Mouse (Mus musculus): ENCODE measurements around the gene Vsig10l. TPM values are rescaled to one million over a fixed set of nuclear protein-coding genes. Genes with fewer than 3 reads are reported as not detected.

The Vsig10l gene
- total RNA-seq, 1 experiment = 3.6 TPM

GRCm38 (mm10) chr7:43448246-43448645 lies 14.7 kb upstream of the Vsig10l start:
- Histone ChIP-seq H3K36me3 (ENCODE audit: control insufficient read depth, insufficient read depth, low read length, poor library complexity, severe bottlenecking) (no peaks in the 10 kb centered on the region), H3K4me3 (ENCODE audit: insufficient read depth in 1 of 2, low read depth in 1 of 2, low read length in 2 of 2, poor library complexity in 1 of 2, severe bottlenecking in 1 of 2) (no peak overlapping the region), H3K4me1 (ENCODE audit: control insufficient read depth in 2 of 2, insufficient read depth in 2 of 2, low read length in 2 of 2, poor library complexity in 1 of 2) (peaks cover 0 to 2% of the 10 kb centered on the region in 2 experiments; a peak in 2 of 4 replicates), H3K27ac (ENCODE audit: insufficient read depth, low read depth, low read length, poor library complexity, severe bottlenecking) (no peak overlapping the region), H3K9ac (ENCODE audit: insufficient read depth, low read depth, low read length, poor library complexity, severe bottlenecking) (no peak overlapping the region), H3K9me3 (ENCODE audit: control insufficient read depth, insufficient read depth, low read depth, low read length) (no peaks in the 10 kb centered on the region)
- in situ Hi-C loops (cut with MboI; ENCODE audit: low sequenced_read_pairs in 2 of 2, unreplicated experiment in 2 of 2) = no loop called here
- TF ChIP-seq ZNF384 (IDR thresholded peaks at IDR 0.05; ENCODE audit: low read depth, low read length) = no peak
- TF ChIP-seq HCFC1 (IDR thresholded peaks at IDR 0.05; ENCODE audit: borderline replicate concordance, insufficient read depth, low read length) = no peak
- TF ChIP-seq CHD2 (IDR thresholded peaks at IDR 0.05; ENCODE audit: low read depth, low read length) = no peak
- no peak for TF ChIP-seq ZC3H11A (IDR thresholded peaks at IDR 0.05; ENCODE audit: borderline replicate concordance, low read depth, low read length)
- no peak for TF ChIP-seq MAFK (IDR thresholded peaks at IDR 0.05; ENCODE audit: insufficient read depth, low read depth, low read length)
- no peak for DNase-seq (ENCODE audit: low read depth, low spot score)

- Histone ChIP-seq H3K27ac (ENCODE audit: insufficient read depth, low read depth, low read length, poor library complexity, severe bottlenecking) (no peak overlapping the region), H3K4me1 (ENCODE audit: control insufficient read depth in 2 of 2, insufficient read depth in 2 of 2, low read length in 2 of 2, poor library complexity in 1 of 2) (peaks cover 0 to 2% of the 10 kb centered on the region in 2 experiments; a peak in 2 of 4 replicates), H3K36me3 (ENCODE audit: control insufficient read depth, insufficient read depth, low read length, poor library complexity, severe bottlenecking) (peaks cover 8% of the 10 kb centered on the region; the same call in 1 of the 2 replicates), H3K4me3 (ENCODE audit: insufficient read depth in 1 of 2, low read depth in 1 of 2, low read length in 2 of 2, poor library complexity in 1 of 2, severe bottlenecking in 1 of 2) (no peak overlapping the region), H3K9me3 (ENCODE audit: control insufficient read depth, insufficient read depth, low read depth, low read length) (no peaks in the 10 kb centered on the region), H3K9ac (ENCODE audit: insufficient read depth, low read depth, low read length, poor library complexity, severe bottlenecking) (no peak overlapping the region)
- DNase-seq (ENCODE audit: low read depth, low spot score) = no peak
- in situ Hi-C loops (cut with MboI; ENCODE audit: low sequenced_read_pairs in 2 of 2, unreplicated experiment in 2 of 2) = no loop called here
- no peak for TF ChIP-seq ZC3H11A (IDR thresholded peaks at IDR 0.05; ENCODE audit: borderline replicate concordance, low read depth, low read length)
- TF ChIP-seq MAFK (IDR thresholded peaks at IDR 0.05; ENCODE audit: insufficient read depth, low read depth, low read length) = no peak
- TF ChIP-seq CHD2 (IDR thresholded peaks at IDR 0.05; ENCODE audit: low read depth, low read length) = no peak
- no peak for TF ChIP-seq ZNF384 (IDR thresholded peaks at IDR 0.05; ENCODE audit: low read depth, low read length)
- no peak for TF ChIP-seq HCFC1 (IDR thresholded peaks at IDR 0.05; ENCODE audit: borderline replicate concordance, insufficient read depth, low read length)
These were observed 13.1 kb upstream of the Vsig10l start for GRCm38 (mm10) chr7:43449811-43450210.

- Histone ChIP-seq H3K27ac (ENCODE audit: insufficient read depth, low read depth, low read length, poor library complexity, severe bottlenecking) (no peak overlapping the region), H3K9ac (ENCODE audit: insufficient read depth, low read depth, low read length, poor library complexity, severe bottlenecking) (no peak overlapping the region), H3K9me3 (ENCODE audit: control insufficient read depth, insufficient read depth, low read depth, low read length) (no peaks in the 10 kb centered on the region; the same call in 1 of the 2 replicates), H3K36me3 (ENCODE audit: control insufficient read depth, insufficient read depth, low read length, poor library complexity, severe bottlenecking) (peaks cover 23% of the 10 kb centered on the region; the same call in 1 of the 2 replicates), H3K4me3 (ENCODE audit: insufficient read depth in 1 of 2, low read depth in 1 of 2, low read length in 2 of 2, poor library complexity in 1 of 2, severe bottlenecking in 1 of 2) (no peak overlapping the region), H3K4me1 (ENCODE audit: control insufficient read depth in 2 of 2, insufficient read depth in 2 of 2, low read length in 2 of 2, poor library complexity in 1 of 2) (peaks cover 0 to 2% of the 10 kb centered on the region in 2 experiments; a peak in 2 of 4 replicates)
- no peak for DNase-seq (ENCODE audit: low read depth, low spot score)
- in situ Hi-C loops (cut with MboI; ENCODE audit: low sequenced_read_pairs in 2 of 2, unreplicated experiment in 2 of 2) = no loop called here
- TF ChIP-seq ZC3H11A (IDR thresholded peaks at IDR 0.05; ENCODE audit: borderline replicate concordance, low read depth, low read length) (no peak), CHD2 (IDR thresholded peaks at IDR 0.05; ENCODE audit: low read depth, low read length) (no peak), MAFK (IDR thresholded peaks at IDR 0.05; ENCODE audit: insufficient read depth, low read depth, low read length) (no peak), ZNF384 (IDR thresholded peaks at IDR 0.05; ENCODE audit: low read depth, low read length) (no peak), HCFC1 (IDR thresholded peaks at IDR 0.05; ENCODE audit: borderline replicate concordance, insufficient read depth, low read length) (no peak)
These were observed 11.2 kb upstream of the Vsig10l start for GRCm38 (mm10) chr7:43451726-43452125.

- no peak overlapping the region for H3K27ac ChIP-seq (ENCODE audit: insufficient read depth, low read depth, low read length, poor library complexity, severe bottlenecking)
- H3K4me1 ChIP-seq (ENCODE audit: control insufficient read depth in 2 of 2, insufficient read depth in 2 of 2, low read length in 2 of 2, poor library complexity in 1 of 2) = peaks cover 0 to 2% of the 10 kb centered on the region in 2 experiments; a peak in 2 of 4 replicates
- H3K9me3 ChIP-seq (ENCODE audit: control insufficient read depth, insufficient read depth, low read depth, low read length) = no peaks in the 10 kb centered on the region; the same call in 1 of the 2 replicates
- in situ Hi-C loops (cut with MboI; ENCODE audit: low sequenced_read_pairs in 2 of 2, unreplicated experiment in 2 of 2) = no loop called here
- TF ChIP-seq HCFC1 (IDR thresholded peaks at IDR 0.05; ENCODE audit: borderline replicate concordance, insufficient read depth, low read length) (no peak), CHD2 (IDR thresholded peaks at IDR 0.05; ENCODE audit: low read depth, low read length) (no peak), ZC3H11A (IDR thresholded peaks at IDR 0.05; ENCODE audit: borderline replicate concordance, low read depth, low read length) (no peak), MAFK (IDR thresholded peaks at IDR 0.05; ENCODE audit: insufficient read depth, low read depth, low read length) (no peak), ZNF384 (IDR thresholded peaks at IDR 0.05; ENCODE audit: low read depth, low read length) (no peak)
- peaks cover 31% of the 10 kb centered on the region; the same call in 1 of the 2 replicates for H3K36me3 ChIP-seq (ENCODE audit: control insufficient read depth, insufficient read depth, low read length, poor library complexity, severe bottlenecking)
- no peak overlapping the region for H3K4me3 ChIP-seq (ENCODE audit: insufficient read depth in 1 of 2, low read depth in 1 of 2, low read length in 2 of 2, poor library complexity in 1 of 2, severe bottlenecking in 1 of 2)
- peak; percentile 47 for DNase-seq (ENCODE audit: low read depth, low spot score)
- H3K9ac ChIP-seq (ENCODE audit: insufficient read depth, low read depth, low read length, poor library complexity, severe bottlenecking) = no peak overlapping the region
These were observed 10.3 kb upstream of the Vsig10l start for GRCm38 (mm10) chr7:43452609-43453008.

Data from ES-E14 (cell line).